Mouse (Mus musculus) neural tube, embryonic 10.5 days (tissue): ENCODE data around the gene Proser3.

ENCODE experiments used
- DNase-seq: peaks from one replicate; pipeline ENCODE4 v3.0.0-alpha.2; 2017; ENCODE audit warnings: low spot score; ENCODE audit errors: extremely low spot score

Proser3 gene

GRCm38 (mm10) chr7:30581547-30581946 is 29.4 kb upstream of the Proser3 start:
- no peak for DNase-seq

DNA sequence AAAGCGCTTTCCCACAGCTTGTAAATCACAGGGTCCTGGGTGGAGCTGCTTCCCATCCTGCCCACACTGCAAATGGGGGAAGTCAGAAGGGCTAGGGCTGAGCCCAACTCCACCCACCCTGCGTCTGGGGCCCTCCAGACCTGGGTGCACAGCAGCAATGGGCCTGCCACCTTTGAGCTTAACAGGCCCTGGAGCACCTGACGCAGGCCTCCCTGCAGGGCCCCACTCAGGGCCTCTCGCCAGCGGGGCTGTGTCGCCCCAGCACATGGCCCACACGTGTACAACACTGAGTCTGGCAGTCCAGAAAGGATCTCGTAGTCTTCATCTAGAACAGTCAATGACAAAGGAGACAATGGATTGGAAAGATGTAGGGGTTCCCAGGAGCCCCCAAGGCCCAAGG is 27.9 kb upstream of the Proser3 start:
- DNase-seq = no peak

GRCm38 (mm10) chr7:30572969-30573368 is 20.9 kb upstream of the Proser3 start:
- no peak for DNase-seq

DNA sequence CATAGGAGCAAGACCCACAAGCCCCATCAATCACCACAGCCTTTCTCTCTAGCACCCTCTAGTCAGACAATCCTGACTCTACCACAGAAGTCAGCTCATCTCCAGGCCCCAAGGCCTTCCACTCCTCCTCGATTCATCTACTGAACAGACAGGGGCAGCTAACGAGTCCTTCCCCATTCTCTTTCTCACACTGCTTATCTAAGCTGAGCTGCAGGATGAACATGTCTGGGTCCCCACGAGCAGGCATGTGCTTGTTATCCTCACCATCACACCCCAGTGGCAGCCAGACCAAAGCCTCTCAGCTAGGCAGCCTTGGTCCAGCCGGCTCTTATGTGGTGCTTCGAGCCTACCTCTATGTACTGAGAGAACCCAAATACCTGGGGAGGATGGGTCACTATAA is 20.3 kb upstream of the Proser3 start:
- no peak for DNase-seq

GRCm38 (mm10) chr7:30567555-30567954 is 15.5 kb upstream of the Proser3 start:
- DNase-seq = no peak

DNA sequence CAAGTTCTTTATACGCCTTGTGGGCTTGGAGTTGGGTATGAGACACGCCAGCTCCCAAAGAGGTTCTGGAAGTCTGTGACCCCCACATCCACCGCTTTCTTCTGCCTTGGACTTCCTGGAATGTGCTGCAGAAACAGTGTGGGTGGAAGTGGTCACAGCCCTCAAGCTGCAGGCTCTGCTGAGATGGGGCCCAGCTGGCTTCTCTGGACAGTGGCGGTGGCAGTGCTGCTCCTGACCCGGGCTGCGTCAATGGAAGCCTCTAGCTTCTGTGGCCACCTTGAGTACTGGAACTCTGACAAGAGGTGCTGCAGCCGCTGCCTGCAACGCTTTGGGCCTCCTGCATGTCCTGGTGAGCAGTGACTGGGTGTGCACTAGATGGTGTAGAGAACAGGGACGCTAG is 13.9 kb upstream of the Proser3 start:
- no peak for DNase-seq

- DNase-seq = no peak
Measured at GRCm38 (mm10) chr7:30564970-30565571, 13.0 kb upstream of the Proser3 start, which contains the start of gene Igflr1. Gene Igflr1 (plus strand): TSS chr7:30565427.

DNA sequence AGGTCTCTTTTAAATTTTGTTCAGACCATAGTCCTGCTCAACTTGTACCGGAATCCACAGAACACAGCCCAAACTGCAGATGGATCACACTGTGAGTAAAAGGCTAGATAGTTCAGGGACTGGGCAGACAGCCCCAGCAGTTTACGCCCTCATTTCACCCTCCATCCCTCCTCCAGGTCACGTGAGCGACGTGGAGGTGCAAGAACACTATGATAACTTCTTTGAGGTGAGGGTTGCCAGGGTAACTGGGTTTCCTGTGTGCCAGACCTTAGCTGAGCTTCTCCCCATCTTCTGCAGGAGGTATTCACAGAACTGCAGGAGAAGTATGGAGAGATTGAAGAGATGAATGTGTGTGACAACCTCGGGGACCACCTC is 11.8 kb upstream of the Proser3 start:
- DNase-seq = no peak

DNA sequence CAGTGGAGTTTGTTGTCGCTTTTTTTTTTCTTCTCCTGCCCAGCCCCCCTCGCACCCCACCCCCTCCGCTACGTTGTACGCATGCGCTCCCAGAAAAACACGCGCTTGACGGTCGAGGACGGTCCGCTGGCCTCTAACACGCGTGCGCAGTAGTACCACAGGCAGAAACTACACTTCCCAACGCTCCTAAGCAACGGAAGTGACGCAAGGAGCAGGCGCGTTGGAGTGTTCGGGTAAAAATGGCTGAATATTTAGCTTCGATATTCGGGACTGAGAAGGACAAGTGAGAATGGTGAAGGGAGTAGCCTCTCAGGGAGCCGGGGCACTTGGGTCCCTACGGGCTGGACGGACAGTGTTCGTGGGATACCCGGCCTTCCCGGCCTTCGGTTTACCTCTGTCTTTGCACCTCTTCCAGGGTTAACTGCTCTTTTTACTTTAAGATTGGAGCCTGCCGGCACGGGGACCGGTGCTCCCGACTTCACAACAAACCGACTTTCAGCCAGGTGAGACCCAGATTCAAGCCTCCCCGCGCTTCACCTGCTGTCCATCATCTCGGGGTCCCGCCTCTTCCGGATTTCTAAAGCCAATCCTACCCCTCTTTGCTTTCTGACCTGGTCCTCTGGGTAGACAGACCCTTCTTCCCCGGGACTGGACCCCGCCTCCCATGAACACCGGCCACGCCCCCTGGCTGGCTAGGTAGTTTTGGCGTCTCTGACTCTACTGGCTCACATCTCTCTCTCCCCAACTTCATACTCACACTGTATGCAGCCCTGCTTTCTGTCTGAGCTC is 11.2 kb upstream of the Proser3 start, which contains the start of the genes U2af1l4, Gm49396 and Psenen:
Gene U2af1l4, plus strand, starts transcription at position 185 of the 789 bp plus-strand sequence.
Gene Gm49396, plus strand, starts transcription at position 228 of the 789 bp plus-strand sequence.
Gene Psenen, minus strand, starts transcription at position 511 of the 789 bp plus-strand sequence.
- peak; percentile 94 for DNase-seq

DNA sequence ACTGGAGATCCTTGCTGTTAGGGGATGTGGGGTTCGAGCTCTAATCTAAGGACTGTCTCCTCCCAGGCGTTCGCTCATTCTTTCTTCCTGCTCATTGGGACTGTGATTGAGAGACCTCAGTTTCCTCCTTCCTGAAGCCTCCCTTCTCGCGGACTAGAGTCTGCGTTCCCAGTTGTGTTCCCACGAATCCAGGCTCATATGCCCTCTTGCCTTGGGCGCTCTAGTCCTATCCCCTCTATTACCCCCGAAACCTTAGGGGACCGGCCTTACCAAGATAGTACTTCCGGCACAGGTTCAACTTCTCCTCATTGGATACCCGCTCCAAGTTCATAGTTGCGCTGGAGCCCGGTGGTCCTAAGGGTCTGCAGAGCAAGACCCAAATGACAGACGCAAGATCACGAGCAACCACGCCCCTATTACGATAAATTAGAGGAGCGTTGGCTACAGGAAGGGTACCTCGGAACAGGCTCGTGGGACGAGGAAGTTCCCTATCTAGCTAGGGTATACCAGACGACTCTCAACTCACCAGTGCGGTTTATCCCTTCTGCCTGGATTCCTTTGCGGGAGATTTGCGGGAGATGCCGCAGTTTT is 10.5 kb upstream of the Proser3 start:
- peak; percentile 48 for DNase-seq

DNA sequence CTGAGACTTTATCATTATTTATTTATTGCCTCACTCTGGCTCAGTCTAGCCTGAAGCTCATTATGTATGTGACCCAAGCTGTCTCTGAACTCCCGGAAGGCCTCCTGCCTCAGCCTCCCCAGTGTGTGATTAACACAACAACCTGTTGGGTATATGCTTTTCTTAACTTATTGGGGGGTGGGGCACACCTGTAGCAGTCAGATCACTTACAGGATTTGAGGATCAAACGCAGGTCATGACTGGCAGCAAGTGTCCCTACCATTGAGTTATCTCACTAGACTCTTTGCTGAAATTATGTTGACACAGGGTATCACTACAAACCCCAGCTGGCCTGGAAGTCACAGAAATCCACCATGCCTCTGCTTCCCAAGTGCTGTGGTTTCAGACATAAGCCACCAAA is 8.2 kb upstream of the Proser3 start:
- no peak for DNase-seq

- peak; percentile 88 for DNase-seq
Measured at GRCm38 (mm10) chr7:30559443-30559954, 7.4 kb upstream of the Proser3 start, which contains the start of gene Lin37. Gene Lin37 (minus strand): TSS chr7:30559838.

GRCm38 (mm10) chr7:30558656-30559442 is 6.8 kb upstream of the Proser3 start:
- no peak for DNase-seq

GRCm38 (mm10) chr7:30557901-30558514 is 5.9 kb upstream of the Proser3 start:
- no peak for DNase-seq

- DNase-seq = no peak
Measured at GRCm38 (mm10) chr7:30556894-30557536, 4.9 kb upstream of the Proser3 start.

DNA sequence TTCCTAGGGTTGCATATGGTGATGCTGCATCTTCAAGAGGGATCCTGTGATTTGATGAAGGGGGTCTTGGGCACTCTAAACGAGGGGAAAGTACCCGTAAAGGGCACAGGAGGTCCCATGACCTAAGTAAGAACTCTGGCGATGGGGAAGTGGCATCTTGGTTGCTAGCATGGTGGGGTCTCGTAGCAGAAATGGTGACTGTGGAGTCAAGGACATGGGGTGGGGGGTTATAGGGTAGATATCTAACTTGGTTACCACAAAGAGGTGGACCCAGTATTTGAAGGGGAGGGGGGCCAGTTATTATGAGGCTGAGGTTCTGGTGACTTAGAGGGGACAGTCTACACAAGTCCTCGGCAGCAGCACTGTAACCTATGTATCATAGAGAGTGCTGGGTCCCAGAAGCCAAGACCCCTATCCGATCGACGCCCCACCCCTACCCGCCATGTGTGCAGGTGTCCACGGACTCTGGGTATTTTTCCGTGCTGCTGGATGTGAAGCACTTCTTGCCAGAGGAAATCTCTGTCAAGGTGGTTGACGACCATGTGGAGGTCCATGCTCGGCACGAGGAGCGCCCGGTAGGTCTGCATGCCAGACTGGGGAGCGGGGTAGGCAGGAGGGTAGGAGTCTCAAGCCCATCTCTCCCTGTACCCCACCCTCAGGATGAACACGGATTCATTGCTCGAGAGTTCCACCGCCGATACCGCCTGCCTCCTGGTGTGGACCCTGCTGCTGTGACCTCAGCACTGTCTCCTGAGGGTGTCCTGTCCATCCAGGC is 1.9 kb upstream of the Proser3 start:
- DNase-seq = no peak

- DNase-seq = no peak
Measured at GRCm38 (mm10) chr7:30553021-30553589, 1.0 kb upstream of the Proser3 start.

GRCm38 (mm10) chr7:30551445-30552101 is 526 bp downstream of the Proser3 start:
- DNase-seq = no peak

- no peak for DNase-seq
Measured at GRCm38 (mm10) chr7:30550603-30551002, 1.5 kb downstream of the Proser3 start.
